Mouse (Mus musculus) retina, embryonic 14.5 days (tissue): ENCODE results near the gene Gm27027.

Source experiments
- DNase-seq: peaks from one replicate; pipeline ENCODE4 v3.0.0-alpha.2; 2015; ENCODE audit warnings: low spot score

The Gm27027 gene

DNA sequence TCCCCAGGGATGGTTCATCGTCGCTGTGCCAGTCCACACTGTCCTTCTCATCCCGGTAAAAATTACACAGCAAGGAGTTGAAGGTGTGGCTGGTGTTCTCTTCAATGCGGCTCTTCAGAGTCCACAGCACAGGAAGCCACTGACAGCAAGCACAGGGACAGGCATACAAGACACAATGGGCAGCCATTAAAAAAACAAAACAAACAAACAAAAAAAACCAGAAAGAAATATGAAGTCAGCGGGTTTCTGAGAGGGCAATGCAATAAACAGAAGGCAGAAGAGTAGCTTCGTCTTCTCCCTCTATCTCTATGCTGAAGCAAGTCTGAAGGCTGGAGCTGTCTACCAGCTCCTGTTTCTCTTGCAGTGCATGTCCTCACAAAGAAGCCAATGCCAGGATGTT lies at the start of gene Gm27027:
Gm27027 (minus strand) TSS at position 101 of the 400 bp plus-strand sequence.
- no peak for DNase-seq

DNA sequence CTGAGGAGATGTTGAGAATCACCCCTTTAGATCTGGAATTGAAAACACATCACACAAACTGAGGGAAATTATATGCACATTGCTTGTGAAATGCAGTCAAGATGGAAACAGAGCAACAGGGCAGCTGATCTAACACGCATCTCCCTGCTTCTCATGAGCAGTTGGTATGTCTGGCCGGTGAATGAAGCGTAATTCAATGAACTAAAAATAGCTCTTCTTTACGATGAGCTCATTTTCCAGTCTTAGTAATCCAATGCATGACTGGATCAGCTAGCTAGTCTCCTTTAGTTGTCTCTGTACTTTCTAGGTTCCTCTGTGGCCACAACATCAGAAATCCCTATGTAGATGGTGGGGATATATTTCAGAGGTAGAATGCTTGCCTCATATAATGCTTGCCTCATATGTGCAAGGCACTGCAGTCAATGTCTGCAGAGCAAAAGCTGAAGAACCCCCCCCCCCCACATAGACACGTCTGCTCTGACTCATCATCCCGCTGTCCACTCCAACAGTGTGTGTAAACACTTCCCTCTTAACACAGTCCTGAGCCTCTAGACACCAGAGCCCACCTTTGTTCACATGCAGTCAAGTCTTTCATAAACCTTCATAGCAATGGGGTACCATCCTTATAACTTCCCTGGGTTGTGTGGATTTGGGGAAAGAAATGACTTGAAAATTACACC lies 49.4 kb upstream of the Gm27027 start:
- DNase-seq, result peak; percentile 27

DNA sequence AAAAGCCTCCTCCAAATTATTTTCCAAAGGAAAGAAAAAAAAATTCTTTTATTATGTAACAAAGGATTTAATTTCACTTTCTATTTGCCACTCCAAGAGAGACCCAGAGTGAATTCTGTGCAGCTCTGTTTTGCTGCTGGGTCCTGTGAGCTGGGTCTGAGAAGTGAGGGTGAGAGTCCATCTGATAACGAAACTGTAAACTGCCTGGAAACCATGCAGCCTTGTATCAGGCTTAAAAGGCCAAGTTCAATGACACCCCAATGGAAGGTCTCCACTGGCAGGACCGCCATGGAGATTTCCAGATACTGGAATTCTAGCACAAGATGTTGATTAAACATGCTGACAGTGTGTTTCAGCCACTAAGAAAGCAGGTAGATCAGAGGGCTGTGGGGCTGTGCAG lies 48.0 kb upstream of the Gm27027 start:
- DNase-seq, result no peak

DNA sequence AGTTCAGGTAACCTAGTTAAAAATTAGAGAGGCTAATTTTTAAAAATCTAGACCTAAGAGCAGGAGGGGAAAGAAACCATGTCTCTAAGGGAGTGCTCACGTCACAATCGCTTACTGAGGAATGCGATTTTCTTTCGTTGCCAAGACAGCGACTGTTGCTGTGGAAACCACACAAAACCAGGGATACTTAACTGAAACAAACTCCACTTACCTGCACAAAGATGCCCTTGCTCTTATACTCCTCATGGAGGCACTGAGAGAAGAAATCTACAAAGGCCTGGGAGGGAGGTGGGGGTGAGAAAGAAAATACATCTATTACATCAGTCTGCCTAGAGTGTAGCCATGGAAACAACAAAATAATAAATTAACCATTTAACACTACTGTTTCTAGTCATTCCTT lies 47.5 kb upstream of the Gm27027 start:
- DNase-seq, result no peak

DNA sequence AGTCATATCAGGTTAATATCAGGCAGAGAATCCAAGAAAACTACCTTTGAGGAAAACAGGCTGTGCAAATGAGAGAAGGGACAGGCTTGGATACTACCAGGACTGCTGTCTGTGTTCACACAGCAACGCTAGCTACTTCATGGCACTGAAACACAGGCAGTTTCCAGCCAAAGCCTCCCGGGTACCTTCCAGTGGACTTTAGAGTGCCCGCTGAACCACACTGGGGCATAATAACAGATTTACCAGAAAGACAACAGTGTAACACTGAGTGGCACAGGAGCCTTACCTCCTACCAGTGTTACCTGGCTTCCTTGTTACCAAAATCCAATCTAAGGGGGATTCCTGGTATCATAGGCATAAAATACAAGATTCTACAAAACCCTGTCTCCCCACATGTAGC lies 46.3 kb upstream of the Gm27027 start:
- no peak for DNase-seq

GRCm38 (mm10) chr2:94040391-94041125 lies 44.4 kb upstream of the Gm27027 start:
- DNase-seq, result no peak

DNA sequence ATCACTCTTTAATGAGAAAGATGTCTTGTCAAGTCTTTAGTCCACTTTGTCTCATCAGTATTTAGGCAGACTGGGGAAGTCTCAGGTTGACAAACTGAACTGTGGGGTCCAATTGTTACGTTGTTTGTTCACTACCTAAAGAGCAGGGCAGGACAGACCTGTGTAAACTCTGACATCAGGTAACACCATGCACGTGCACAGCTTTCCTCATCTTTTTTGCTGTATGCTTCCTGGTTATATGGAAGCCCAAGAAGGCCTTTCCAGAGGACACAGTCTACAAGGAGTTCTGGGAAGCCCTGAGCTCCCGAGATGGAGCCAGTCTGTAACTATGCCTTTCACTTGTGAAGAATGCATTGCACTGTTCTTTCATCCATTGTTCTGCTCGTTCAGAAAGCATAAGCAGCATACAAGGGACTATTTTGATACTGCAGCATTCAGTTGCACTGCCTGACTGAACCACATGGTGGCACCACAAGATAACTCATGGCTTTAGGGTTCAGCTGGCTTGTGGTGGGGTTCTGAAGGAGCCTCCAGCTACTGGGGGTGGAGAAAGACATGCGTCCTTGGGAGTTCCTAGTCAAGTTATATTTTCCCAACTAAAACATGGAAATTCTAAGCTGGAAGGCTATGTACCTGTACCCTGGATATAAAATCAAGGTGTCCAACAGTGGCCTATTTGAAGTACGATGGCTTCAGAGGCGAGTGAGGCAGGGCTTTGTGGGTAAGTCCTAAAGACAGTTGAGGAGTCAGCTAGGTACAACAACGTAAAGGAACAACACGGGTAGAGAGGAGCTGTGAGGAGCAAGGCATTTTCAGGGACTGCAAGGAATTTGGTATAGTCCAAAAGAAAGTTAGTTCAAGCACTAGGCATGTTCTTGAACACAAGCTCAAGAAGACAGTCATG lies 39.5 kb upstream of the Gm27027 start:
- DNase-seq, result peak; percentile 91

DNA sequence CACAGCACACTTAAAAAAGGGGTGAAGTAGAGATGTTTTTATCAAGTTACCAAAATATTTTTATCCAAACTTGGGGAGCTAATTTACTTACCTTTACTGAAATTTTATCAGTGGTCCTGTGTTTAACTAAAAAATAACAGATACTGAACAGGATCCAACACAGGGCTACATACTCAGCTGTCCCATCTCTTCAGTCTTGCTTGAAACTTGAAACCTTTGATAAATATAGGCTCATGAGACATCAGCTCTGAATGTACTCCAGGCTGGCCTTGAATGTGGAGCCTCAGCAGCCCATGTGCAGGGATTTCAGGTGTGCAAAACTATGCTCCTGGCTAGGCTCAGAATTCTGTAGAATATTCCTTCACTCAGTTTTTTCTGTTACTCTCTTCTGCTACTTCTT lies 34.4 kb upstream of the Gm27027 start:
- no peak for DNase-seq

GRCm38 (mm10) chr2:94024637-94025036 lies 28.5 kb upstream of the Gm27027 start:
- DNase-seq, result no peak

- peak; percentile 95 for DNase-seq
Observed at GRCm38 (mm10) chr2:94010335-94011291, 14.5 kb upstream of the Gm27027 start, which contains the start of gene Alkbh3. Alkbh3 (minus strand) TSS chr2:94010807.

- peak; percentile 94 for DNase-seq
Observed at GRCm38 (mm10) chr2:94002331-94002730, 6.2 kb upstream of the Gm27027 start.

GRCm38 (mm10) chr2:94001918-94002317 lies 5.8 kb upstream of the Gm27027 start:
- no peak for DNase-seq

DNA sequence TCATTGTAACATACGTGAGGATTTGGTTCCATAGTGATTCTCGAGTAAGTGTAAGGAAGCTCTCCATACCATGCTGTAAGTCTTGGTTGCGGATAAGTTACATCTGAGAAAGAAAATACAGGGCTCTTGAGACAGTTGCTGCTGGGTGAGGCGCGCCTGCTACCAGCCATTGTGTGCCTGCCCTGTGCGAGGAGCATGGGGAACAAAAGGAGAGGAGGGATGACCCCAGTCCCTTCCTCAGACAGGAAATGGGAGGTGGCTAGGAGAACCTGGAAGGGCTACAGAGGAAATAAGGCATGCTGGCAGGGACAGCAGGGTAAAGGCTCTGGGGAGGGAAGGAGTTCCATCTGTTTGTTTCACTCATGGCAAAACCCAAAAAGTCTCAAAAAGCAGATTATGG lies 5.3 kb upstream of the Gm27027 start:
- no peak for DNase-seq

DNA sequence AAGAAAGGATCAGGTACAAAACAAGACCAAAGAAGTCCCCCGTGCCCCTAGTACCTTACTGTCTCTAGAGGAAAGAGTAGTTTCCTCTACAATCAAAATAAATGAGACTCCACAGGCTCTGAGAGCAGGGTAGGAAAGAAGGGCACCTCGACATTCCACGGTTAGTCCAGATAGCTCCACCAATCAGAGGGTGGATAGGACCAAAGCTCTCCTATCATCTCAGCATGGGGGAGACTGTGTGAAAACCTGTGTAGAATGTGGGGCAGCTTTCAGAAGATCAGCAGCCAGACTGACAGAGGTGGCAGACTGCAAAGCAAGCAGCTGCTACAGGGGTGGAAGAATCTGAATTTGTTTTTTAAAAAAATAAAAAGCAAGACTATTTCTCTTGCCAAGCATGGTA lies 3.3 kb downstream of the Gm27027 start:
- no peak for DNase-seq

DNA sequence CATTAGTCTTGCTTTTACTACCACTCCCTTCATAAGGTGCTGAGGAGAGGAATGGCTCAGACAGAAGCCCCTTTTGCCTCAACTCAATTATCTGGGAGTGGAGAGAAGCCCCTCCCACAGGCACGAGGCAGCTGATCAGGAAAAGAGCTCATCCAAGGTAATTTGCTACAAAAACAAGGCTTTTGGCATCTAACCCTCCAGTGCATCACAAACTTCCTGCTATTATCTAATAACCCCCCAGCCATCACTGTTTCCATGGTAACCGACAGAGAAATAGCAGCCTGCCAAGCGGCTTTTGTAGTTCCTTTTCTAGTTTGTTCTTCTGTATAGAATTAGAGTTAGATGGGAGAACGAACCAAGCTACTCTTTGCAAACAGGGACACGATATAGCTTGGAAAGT lies 3.9 kb downstream of the Gm27027 start:
- no peak for DNase-seq

DNA sequence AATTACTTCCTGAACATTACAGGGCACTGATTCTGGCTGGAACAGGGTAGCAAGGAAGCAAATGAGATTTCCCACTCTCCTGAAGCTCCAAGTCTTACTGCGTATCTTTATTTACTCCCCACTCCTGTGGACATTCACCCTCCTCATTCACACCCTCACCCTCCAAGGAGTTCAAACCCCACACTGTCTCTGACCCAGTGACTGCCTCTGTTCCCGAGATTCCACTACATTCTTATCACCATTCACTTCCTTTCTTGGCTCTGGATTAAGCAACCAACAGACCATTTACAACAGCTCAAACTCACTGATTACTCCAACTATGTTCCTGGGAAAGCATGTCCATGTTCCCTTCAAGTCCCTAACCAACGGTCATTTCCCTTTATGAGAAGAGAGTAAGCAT lies 4.8 kb downstream of the Gm27027 start:
- no peak for DNase-seq

DNA sequence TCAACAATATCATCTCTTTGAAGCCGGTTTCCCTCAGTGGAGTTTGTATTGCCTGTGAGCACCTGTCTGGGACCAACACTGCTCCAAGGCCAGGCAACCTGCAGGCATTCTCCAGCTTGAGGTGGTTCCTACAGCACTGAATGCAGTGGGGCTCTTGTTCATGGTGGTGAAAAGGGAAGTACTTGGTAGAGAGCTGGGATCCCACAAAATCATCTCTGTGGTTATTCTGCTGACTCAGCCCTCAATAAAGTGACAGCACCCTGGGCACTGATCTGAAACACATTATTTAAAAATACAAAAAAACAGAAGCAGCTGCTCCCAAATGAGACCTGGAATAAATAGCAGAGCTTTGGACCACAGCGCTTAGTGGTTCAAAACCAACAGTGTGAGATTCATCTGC lies 7.7 kb downstream of the Gm27027 start:
- no peak for DNase-seq

DNA sequence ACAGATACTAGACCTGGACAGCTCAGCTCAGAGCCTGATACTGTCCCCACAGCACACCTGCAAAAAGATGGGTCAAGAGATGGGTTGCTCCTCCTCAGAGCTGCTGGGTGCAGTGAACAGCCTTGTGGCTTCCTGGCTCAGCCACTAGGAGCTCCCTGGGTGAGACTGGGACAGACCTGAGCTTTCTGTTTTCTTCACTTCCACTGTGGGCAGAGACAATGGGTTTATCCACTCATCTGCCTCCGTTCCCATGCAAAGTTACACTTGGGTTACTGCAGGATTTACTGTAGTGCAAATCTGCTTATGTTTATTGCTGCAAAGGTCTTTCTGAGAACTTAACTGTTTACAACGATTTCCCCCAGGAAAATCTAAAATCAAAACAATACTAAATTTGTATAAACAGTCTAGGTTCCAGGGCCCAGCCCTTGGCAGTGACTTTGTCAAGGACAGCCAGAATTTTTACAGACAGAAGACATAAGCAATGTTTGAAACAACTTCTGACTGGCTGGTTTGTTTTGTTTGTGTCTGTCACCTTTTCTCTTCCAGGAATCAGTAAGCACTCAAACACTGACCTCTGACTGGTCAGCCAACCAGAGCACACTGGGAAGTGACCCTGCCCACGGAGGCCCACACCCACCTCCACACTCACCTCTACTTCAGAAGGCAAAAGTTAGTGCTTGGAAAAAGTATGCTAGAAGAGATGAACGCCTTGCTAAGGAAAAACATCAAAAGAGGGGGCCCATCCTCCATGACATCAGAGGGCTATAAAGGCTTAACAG lies 13.5 kb downstream of the Gm27027 start:
- DNase-seq, result no peak

- no peak for DNase-seq
Observed at GRCm38 (mm10) chr2:93979249-93980120, 16.7 kb downstream of the Gm27027 start.
